Mouse (Mus musculus): ENCODE data around the gene Nup37.

DNA sequence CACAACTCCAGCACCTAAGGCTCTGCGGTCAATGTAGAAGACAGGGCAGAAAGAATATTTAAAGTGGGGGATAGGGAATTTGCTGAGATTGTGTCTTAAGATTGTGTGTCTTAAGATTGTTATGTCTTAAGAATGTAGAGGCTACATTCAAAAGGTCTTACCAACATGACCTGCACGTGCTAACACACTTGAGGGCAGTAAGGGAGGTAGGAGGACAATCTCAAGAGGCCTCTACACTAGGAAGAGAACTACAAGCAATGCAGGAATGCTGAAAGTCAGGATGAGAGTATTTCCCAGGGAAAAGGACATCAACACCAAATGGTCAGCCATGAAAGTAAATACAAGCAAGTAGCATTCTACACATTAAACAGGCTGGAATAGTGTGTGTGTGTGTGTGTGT lies 40.6 kb upstream of the Nup37 start:
- TF ChIP-seq CTCF (IDR thresholded peaks at IDR 0.05; ENCODE audit: extremely low read depth, insufficient read length, insufficient replicate concordance, low read depth, low read length) (no peak), POLR2A (IDR thresholded peaks at IDR 0.05; ENCODE audit: low read depth, low read length) (no peak)

Measured in small intestine, adult 2 months (tissue).